Mouse (Mus musculus) left cerebral cortex, adult 8-10 months (tissue): ENCODE results near the gene AU041133. TPM values are rescaled to one million over a fixed set of nuclear protein-coding genes. Genes with fewer than 3 reads are reported as not detected.
"Not testable (repeated sequence)": the region's sequence is repeated elsewhere in the genome, so short reads cannot be mapped to it uniquely, and the experiment has no call there.

Experiments
- DNase-seq, 2 experiments: peaks; one replicate each; pipeline ENCODE4 v3.0.0; 2022; ENCODE audit warnings: low spot score in 2 of 2
- total RNA-seq, 4 experiments: library from RNA; stranded (reverse); gene quantifications; 2 replicates each; pipeline ENCODE4 v1.2.4; 2022

The AU041133 gene
- total RNA-seq: 10 to 100 TPM in 1 of 4 experiments, 1 to 10 TPM in 3; 7.9 to 10.3 (median 8.3) TPM

DNA sequence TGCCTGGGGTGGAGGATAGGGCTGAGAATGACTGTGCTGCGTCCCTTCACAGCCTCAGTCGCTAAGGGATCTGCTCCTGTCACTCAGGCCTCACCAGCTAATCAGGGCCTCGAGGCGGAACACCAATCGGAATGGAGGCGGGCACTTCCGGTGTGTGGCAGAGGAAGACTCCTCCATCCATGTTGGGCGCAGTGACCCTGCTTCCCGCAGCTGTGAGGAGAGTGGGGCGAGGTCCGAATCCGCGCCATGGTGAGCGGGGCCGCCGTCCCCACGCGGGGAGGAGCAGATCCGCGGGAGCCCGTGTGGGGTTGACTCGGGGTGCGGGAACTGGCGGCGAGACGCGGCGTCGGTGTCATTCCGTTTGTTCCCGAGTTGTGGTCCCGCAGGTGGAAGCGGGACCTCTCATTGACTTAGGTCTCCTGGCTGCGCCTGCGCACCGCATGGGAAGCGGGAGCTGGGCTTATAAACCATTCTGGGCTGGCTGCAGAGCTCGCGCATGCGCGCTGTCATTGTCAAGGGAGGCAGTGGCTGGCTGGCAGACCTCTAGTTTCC is at the start of gene AU041133:
Gene AU041133, plus strand, starts transcription at position 164 of the 552 bp plus-strand sequence.
- DNase-seq: peak; percentile 81 to 92

DNA sequence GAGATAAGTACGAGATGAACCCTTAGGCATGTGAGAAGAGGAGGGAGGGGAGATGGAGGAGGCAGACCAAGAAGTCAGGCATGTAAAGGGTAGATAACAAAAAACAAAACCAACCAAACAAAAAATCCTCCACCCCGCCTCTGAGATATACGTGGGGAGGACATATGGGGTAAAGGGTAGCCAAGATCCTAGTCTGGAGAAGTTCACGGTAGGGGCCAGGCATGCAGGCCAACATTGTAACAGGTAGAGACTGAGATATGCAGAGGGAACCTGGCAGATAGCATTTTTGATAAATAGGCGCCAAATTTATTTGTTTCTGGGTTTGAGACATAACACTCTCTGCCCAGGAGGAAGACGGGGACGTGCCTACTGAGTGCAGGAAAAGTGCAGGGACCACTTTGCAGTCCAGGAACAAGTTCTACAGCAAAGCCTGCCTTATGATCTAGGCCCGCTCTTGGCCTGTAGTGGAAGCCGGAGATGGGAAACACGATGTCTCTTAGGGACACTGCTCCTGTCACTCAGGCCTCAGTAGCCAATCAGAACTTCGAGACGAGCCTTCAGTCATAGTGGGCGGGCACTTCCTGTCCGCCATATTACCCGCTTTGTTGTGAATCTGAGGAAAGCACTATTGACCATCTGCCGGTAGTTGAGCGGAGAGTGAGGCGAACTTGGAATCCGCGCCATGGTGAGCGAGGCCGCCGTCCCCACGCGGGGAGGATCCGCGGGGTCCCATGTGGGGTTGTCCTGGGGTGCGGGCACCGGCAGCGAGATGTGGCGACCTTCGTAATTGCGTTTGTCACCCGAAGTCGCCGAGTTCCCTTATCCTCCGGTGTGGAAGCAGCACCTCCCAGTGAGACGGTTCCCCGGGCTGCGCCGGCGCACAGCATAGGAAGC is 44.8 kb upstream of the AU041133 start, which contains the start of gene BC024063:
Gene BC024063, plus strand, starts transcription at position 626 of the 894 bp plus-strand sequence.
- peak; percentile 57 to 70 for DNase-seq

DNA sequence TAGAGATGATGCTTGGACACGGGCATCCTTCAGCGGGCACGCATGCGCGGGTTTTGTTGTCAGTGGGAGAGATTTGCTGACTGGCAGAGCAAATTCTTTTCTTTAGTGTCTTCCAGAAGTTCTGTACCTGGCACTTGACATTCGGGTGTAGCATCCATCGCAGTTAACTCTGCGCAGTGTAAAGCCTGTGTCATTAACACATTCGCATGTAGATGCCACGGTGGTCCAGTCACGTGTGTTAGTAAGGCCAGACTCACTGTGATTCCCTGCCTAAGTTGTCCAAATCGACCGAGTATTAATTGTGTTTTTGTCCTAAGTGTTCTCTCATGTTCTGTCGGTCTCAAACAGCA is 44.2 kb upstream of the AU041133 start:
- DNase-seq: not testable (repeated sequence)

DNA sequence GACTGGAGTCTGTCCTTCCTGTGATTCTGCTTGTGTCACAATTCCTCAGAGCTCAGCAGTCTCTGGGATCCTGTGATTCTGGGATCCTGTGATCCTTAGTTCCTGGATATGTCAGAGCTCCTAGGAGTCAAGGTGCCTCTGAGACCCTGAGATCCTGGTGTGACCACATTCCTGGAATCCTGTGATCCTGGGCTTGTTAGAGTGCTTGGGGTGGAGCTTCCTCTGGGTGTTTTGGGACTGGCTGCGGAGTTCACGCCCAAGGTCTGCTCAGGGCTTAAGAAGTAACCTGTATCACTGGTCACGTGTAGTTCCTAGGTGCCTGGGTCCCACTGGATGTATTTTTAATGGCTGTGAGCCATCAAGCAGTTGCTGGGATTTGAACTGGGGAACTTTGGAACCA is 10.6 kb upstream of the AU041133 start:
- no peak for DNase-seq

DNA sequence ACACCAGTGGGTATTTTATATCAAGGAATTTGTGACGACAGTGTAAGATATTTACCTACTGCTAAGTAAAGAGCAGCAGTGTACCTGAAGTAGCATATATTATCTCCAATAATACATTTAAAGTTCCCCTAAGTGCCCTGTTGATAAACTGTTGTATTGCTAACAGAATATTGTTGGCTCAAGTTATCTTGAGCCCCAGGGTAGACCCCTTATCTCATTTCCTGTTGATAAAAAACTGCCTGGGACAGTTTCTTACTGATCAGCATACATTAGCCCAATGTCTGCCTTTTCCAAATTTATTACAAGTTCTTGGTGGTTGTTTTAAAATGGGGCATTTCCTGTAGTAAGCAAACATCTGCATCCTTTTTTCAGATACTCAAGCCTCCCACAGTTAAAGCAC is 17.5 kb downstream of the AU041133 start:
- no peak for DNase-seq

DNA sequence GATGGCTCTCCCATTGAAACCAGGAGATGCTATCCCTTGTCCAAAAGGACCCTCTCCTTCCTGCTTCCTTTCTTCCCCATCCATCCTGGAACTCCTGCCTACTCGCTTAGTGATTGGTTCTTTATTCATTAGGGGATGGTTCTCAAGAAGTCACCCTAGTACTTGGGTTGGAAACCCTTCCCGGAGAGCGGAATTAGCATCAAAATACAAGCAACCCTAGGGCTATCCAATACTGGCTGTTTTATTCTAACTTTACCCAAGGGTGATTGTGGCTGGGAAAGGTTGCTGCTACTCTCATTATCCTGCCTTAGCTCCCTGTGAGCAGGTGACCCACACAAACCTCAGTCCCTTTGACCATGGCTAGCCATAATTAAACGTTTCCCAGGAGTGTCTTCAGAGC is 19.8 kb downstream of the AU041133 start:
- no peak for DNase-seq

DNA sequence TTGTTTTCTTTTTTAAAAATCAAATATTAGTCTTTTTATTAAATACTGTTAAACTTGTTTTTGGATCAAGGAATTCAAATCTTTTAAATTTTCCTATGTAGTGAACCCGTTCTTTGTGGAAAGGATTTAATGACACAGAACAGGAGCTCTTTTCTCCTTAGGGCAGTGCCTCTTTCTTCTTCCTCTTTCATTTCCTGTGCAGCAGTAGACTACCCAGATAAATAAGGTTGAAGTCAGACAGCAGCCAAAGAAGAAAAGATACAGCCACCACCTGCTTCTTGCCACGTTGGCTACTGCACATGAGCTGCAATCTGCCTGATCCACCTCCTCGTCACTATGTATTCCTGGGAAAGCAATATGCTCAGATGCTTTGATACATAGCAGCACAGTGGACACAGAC is 40.0 kb downstream of the AU041133 start:
- DNase-seq: no peak

DNA sequence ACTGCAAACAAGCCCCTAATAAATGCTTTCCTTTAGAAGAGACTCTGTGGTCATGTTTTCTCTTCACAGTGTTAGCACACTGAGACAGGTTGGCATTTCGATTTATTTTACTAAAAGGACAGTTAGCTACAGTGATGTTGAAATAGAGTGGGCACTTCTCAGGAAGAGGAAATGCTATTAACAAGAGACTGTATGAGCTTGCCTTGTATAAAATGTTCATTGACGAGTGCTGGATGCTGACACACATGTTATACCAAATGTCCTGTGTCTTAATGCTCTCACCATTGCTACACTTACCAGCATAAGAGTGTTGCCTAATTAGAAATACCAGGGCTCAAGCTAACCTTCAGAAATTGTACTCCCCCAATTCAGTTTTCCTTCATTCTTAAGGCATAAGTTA is 42.0 kb downstream of the AU041133 start:
- DNase-seq: no peak

DNA sequence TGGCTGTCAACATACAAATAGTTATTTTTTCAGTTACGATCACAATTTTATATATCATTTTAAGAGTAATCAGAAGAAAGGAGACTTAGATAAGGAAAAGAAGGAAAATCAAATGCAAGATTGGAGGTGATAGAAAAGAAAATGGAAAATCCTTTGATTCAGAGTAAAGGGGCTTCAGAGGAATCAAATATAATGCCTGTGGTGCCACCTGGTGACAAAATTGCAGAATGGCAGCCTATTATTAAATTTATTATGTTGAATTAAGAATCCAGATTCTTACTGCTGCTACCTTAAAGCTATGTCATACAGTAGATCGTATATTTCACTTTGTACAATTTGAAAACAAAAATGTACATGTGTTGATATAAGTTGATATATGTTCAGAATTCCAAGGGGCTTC is 43.0 kb downstream of the AU041133 start:
- DNase-seq: no peak

DNA sequence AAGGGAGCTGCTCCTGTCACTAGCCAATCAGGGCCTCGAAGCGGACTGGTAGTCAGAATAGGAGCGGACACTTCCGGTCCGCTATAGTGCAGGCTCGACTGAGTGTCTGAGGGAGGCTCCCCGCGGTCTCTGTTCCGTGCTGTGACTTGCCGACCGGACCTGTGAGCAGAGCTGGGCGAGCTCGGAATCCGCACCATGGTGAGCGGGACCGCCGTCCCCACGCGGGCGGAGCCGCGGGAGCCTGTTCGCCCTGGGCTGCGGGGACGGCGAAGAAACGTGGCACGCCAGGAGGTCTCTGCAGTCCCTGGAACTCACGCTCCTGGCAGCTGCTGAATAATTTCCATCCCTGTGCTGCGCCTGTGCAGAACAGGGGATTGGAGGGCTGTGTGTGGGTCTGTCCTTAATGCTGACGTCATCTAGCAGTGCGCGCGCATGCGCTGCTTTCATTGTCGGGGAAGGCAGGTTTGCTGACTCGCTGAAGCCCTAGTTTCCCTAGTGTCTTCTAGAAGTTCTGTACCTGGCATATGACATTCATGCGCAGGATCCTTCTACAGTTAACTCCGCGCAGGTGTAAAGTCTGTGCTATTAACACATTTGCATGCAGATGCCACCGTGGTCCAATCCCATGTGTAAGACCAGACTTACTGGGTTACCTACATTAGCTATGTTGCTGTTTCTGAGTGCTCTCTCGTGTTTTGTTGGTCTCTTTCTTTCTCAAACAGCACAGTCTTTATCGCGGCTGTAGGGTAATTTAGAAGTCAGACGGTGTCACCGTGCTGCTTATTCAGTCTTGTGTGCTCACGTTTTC is 50.6 kb downstream of the AU041133 start:
- DNase-seq: peak; percentile 74 to 87

Other genes with a start within 250 kb of the AU041133 start
- 1 to 10 TPM; 3.2 to 4.7 (median 4.7) TPM for gene Zfp781, start 197.5 kb upstream of the AU041133 start, total RNA-seq
- gene Zfp873, start 79.9 kb upstream of the AU041133 start, total RNA-seq: 10 to 100 TPM in 3 of 4 experiments, 1 to 10 TPM in 1; 9.4 to 12.9 (median 11.2) TPM
- gene BC024063, start 44.7 kb upstream of the AU041133 start, total RNA-seq: 1 to 10 TPM; 5.4 to 8.5 (median 8.0) TPM
- 10 to 100 TPM; 19.3 to 23.9 (median 21.8) TPM for gene Zfp938, start 113.3 kb downstream of the AU041133 start, total RNA-seq
- gene 4932415D10Rik, start 188.6 kb downstream of the AU041133 start, total RNA-seq: under 1 TPM in 2 of 4 experiments, not detected in 2; 0.04 to 0.09 TPM
- gene Gm4924, start 226.2 kb downstream of the AU041133 start, total RNA-seq: 10 to 100 TPM in 2 of 4 experiments, 1 to 10 TPM in 2; 8.8 to 13.4 (median 10.1) TPM